ENCODE assay signal across 20 mouse cellular contexts in the genomic region with DNA sequence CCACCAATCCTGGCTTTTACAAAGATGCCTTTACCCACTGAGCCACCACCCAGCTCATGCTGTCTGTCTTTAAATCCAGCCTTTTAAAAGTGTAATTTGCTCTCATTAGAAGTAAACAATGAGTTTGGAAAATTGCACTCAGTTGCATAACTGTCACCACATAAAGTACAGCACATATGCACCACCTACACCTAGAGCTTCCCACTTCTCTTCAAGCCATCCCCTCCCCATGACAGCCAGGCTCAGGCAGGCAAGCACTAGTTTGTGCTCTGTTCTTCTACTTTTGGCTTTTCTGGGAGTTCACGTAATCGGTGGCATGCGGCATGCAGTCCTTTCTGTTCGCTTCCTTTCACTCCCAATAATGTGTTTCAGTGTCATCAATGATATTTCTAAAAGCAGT. TPM values are rescaled to one million over a fixed set of nuclear protein-coding genes. Genes with fewer than 3 reads are reported as not detected.
DNase-seq lines count a peak whose midpoint lies in the region.
"Had no signal": no experiment of that assay in that cellular context is flagged by ENCODE, and none has a peak within 500 bp of the region (broad histone marks: within the 10 kb centered on the region; RNA-seq: fewer than 3 reads in every experiment).

No protein-coding gene starts in this region.

- intact Hi-C loops in left cerebral cortex, postnatal 25 days (cut with DNase I) = loop anchor here (5.0 kb wide), 1 partner anchor 352 kb away; no protein-coding TSS in a partner anchor
- intact Hi-C loops in left cerebral cortex, postnatal 36 days (cut with DNase I) = no loop called here

- peak; percentile 37 for DNase-seq in layer of hippocampus, adult 11-12 months (ENCODE audit: low spot score)
- no peak for DNase-seq in layer of hippocampus, postnatal 10 days (ENCODE audit: low spot score in 2 of 2)
- peak; percentile 31 to 58 for DNase-seq in left cerebral cortex, postnatal 25 days (ENCODE audit: low spot score in 2 of 2)
- no peak for DNase-seq in left cerebral cortex, postnatal 36 days (ENCODE audit: low spot score in 2 of 2)
- peak; percentile 44 to 49 for DNase-seq in layer of hippocampus, adult 8-10 months (ENCODE audit: low spot score in 2 of 2)
- peak; percentile 72 for DNase-seq in telencephalon, adult 2 months (ENCODE audit: low read depth, low spot score)
- no peak for DNase-seq in heart, adult 18-20 months
- DNase-seq: adrenal gland, postnatal 10 days; cerebellum, adult 11 months; cerebellum, postnatal 10 days; gastrocnemius, postnatal 14 days; kidney, adult 18-20 months; kidney, postnatal 36 days; retina, postnatal 1 day; spleen, adult 18-20 months; thymus, adult 2 months; thymus, postnatal 36 days had no signal

RNA-seq across cellular contexts. Expression of gene Rassf10, which starts 38.2 kb away (rescaled TPM):
- 1 to 10 TPM; 2.4 to 3.4 TPM for total RNA-seq in layer of hippocampus, postnatal 10 days (2021)
- 1 to 10 TPM; 1.3 to 1.6 TPM for total RNA-seq in left cerebral cortex, postnatal 25 days (2021)
- 1 to 10 TPM; 1.0 to 1.4 TPM for total RNA-seq in left cerebral cortex, postnatal 36 days (2021)
- total RNA-seq in layer of hippocampus, adult 8-10 months (2022) = under 1 TPM; 0.47 to 0.86 (median 0.71) TPM
- total RNA-seq in heart, adult 18-20 months (2021) = 1 to 10 TPM in 1 of 2 experiments, under 1 TPM in 1; 0.55 to 1.2 TPM
- total RNA-seq: common myeloid progenitor, adult 5-6 weeks; granulocyte monocyte progenitor cell, adult 5-6 weeks; MEL had no signal

Comparison
In these comparisons a context has a peak if more than half of its experiments do, and no peak if none do; other contexts are left out.
1. DNase-seq: peak in layer of hippocampus, adult 11-12 months (single experiment), left cerebral cortex, postnatal 25 days (2 of 2), layer of hippocampus, adult 8-10 months (2 of 2) and telencephalon, adult 2 months (single experiment); none in layer of hippocampus, postnatal 10 days (0 of 2), left cerebral cortex, postnatal 36 days (0 of 2) and heart, adult 18-20 months (0 of 2).